8 mouse cellular contexts compared by ENCODE assay signal in genomic region chr4:63215185-63215992, GRCm38 (mm10). TPM values are rescaled to one million over a fixed set of nuclear protein-coding genes. Genes with fewer than 3 reads are reported as not detected.
DNase-seq lines count a peak whose midpoint lies in the region; ATAC-seq lines count a peak whose summit lies in the region.

No protein-coding gene starts in this region.

- ATAC-seq in hindbrain, embryonic 14.5 days (ENCODE audit: low FRiP score) = peak; percentile 52
- peak; percentile 85 for ATAC-seq in megakaryocyte progenitor cell, adult 5-6 weeks (replicated peaks; ENCODE audit: poor library complexity)

- peak; percentile 74 for DNase-seq in R1 (ENCODE audit: low read depth, low spot score)
- DNase-seq in cerebellum, adult 9-11 months = peak; percentile 71
- DNase-seq in gastrocnemius, adult 18-20 months (ENCODE audit: low spot score) = peak; percentile 78
- peak; percentile 79 for DNase-seq in hindbrain, embryonic 14.5 days (ENCODE audit: low spot score)
- DNase-seq in left cerebral cortex, postnatal 14 days (ENCODE audit: low spot score in 2 of 2) = peak; percentile 51 to 75
- DNase-seq in right cerebral cortex, adult 2 months (ENCODE audit: low spot score in 2 of 2) = peak; percentile 65 to 69
- DNase-seq in urinary bladder, postnatal 25 days (ENCODE audit: low spot score) = peak; percentile 86

- intact Hi-C loops in left cerebral cortex, postnatal 14 days (cut with DNase I) = loop anchor here (1.0 to 5.0 kb wide), 3 partner anchors 33 to 92 kb away; no protein-coding TSS in a partner anchor

- H3K4me3 ChIP-seq in hindbrain, embryonic 14.5 days (replicated peaks; ENCODE audit: low read length) = peak overlapping the region; percentile 55

- H3K4me2 ChIP-seq in hindbrain, embryonic 14.5 days (replicated peaks) = peak overlapping the region; percentile 100

- H3K27me3 ChIP-seq in hindbrain, embryonic 14.5 days (ENCODE audit: control insufficient read depth, insufficient read depth, low read length) = peaks cover 52% of the 10 kb centered on the region

- H3K36me3 ChIP-seq in hindbrain, embryonic 14.5 days (replicated peaks; ENCODE audit: control insufficient read depth, insufficient read depth) = no peaks in the 10 kb centered on the region

- peak overlapping the region; percentile 63 for H3K9ac ChIP-seq in hindbrain, embryonic 14.5 days

- H3K9me3 ChIP-seq in hindbrain, embryonic 14.5 days (ENCODE audit: control insufficient read depth, low read length) = no peaks in the 10 kb centered on the region

- WGBS in hindbrain, embryonic 14.5 days = under 1% methylated on average over 61 of the region's 71 CpGs

- H3K27ac ChIP-seq in hindbrain, embryonic 14.5 days = no peak overlapping the region

- peaks cover 20% of the 10 kb centered on the region for H3K4me1 ChIP-seq in hindbrain, embryonic 14.5 days (replicated peaks; ENCODE audit: control insufficient read depth, insufficient read depth, low read length)

RNA-seq across cellular contexts. Expression of gene Col27a1, which starts 1.6 kb away (rescaled TPM):
- under 1 TPM; 0.46 to 0.47 TPM for total RNA-seq in gastrocnemius, adult 18-20 months (2021)
- polyA plus RNA-seq in hindbrain, embryonic 14.5 days (2014; fragmentation: Nextera tagmentation; extraction: Ambion mirVana) = 2.0 and 2.6 TPM in 2 replicates
- 1 to 10 TPM; 3.1 to 3.4 TPM for total RNA-seq in left cerebral cortex, postnatal 14 days (2021)
- total RNA-seq in megakaryocyte progenitor cell, adult 5-6 weeks (2015) = 0.07 and 0.15 TPM in 2 replicates
- 0.10 and 0.29 TPM in 2 replicates for total RNA-seq in megakaryocyte progenitor cell, adult 5-6 weeks (2017)

RNA-seq across cellular contexts. Expression of gene Kif12, which starts 43.5 kb away (rescaled TPM):
- total RNA-seq in gastrocnemius, adult 18-20 months (2021) = not detected
- 0.11 TPM in 1 of 2 replicates, not detected in the other for polyA plus RNA-seq in hindbrain, embryonic 14.5 days (2014; fragmentation: Nextera tagmentation; extraction: Ambion mirVana)
- total RNA-seq in left cerebral cortex, postnatal 14 days (2021) = not detected
- total RNA-seq in megakaryocyte progenitor cell, adult 5-6 weeks (2015) = not detected in 2 replicates
- total RNA-seq in megakaryocyte progenitor cell, adult 5-6 weeks (2017) = not detected in 2 replicates
